Mouse (Mus musculus): ENCODE results near the gene 2810021J22Rik. TPM values are rescaled to one million over a fixed set of nuclear protein-coding genes. Genes with fewer than 3 reads are reported as not detected.

The 2810021J22Rik gene
- polyA plus RNA-seq, 1 experiment from 2014 or later, result 5.6 TPM

DNA sequence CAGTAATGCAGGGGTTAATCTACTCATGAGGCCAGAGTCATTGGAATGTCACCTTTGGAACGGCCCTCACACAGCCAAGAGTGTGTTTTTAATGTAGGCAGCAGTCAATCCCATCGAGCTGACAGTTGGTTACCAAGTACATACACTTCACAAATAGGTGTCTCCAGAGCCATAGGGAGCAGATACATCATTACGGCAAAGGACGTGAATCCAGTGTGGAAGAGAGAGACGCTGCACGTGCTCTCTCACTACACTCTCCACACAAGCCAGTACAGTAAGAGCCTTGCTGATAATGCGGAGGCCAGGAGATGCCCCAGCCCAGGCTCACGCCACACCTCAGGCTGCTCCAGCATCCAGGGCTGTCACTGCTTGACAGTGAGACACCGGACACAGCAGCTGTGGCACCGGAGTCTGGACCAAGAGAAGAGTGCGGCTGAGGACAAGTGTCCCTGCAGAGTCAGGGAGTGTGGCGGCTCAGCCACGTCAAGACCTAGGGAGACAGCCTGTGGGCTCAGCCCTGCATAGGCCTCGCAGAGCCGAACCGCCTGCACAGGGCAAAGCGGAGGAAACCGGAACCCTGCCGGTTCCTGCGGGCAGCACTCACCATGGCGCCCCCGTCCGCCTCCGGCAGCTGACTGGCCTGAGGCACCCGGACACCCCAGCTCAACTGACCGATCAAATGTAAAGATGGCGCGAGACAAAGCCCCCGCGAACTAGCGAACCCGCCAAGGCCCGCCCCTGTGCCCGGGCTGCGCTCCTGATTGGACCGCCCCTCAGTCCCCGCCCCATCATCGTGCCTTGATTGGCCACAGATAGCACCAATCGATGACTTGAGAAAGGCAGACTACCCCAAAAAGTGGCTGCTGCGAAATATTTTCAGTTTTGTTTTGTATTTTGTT, 36.7 kb downstream of the 2810021J22Rik start, which contains the start of gene Zfp39:
TSS of gene Zfp39 (minus strand) at position 715 of the 899 bp plus-strand sequence.
- DNase-seq (ENCODE audit: low spot score) (peak; percentile 97), ATAC-seq (replicated peaks; ENCODE audit: low FRiP score) (peak; percentile 94)
- Histone ChIP-seq H3K27ac (ENCODE audit: low read depth, low read length) (peak within 1 kb of the TSS; percentile 93), H3K4me2 (peak within 1 kb of the TSS; percentile 96), H3K9ac (ENCODE audit: low read depth, low read length) (peak within 1 kb of the TSS; percentile 94), H3K27me3 (replicated peaks; ENCODE audit: control insufficient read depth, insufficient read depth, low read length) (no peaks in the 10 kb centered on the region), H3K9me3 (ENCODE audit: control insufficient read depth, low read length) (no peaks in the 10 kb centered on the region), H3K4me1 (replicated peaks; ENCODE audit: control insufficient read depth, insufficient read depth, low read length) (peaks cover 10% of the 10 kb centered on the region), H3K36me3 (ENCODE audit: control insufficient read depth, insufficient read depth, low read length) (peaks cover 7% of the 10 kb centered on the region; the same call in 1 of the 2 replicates), H3K4me3 (ENCODE audit: low read depth, low read length) (peak within 1 kb of the TSS; percentile 91)
- 1% methylated on average over 40 of the region's 40 CpGs for WGBS

DNA sequence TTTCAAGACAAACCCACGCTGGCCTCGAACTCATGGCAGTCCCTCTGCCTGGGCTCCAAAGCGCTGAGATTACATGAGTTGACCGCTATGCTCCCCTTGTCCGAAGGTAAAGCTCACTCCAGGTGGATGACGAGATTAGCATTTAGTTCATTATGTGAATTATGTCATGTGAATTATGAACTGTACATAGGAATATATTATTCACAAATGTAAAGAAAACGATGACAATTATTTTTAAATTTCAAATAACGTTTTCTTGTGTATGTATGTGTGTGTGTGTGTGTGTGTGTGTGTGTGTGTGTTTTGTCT, 37.3 kb downstream of the 2810021J22Rik start:
- no peaks in the 10 kb centered on the region for H3K9me3 ChIP-seq (ENCODE audit: control insufficient read depth, low read length)
- peaks cover 4% of the 10 kb centered on the region; the same call in 1 of the 2 replicates for H3K36me3 ChIP-seq (ENCODE audit: control insufficient read depth, insufficient read depth, low read length)
- H3K4me1 ChIP-seq (replicated peaks; ENCODE audit: control insufficient read depth, insufficient read depth, low read length), result peaks cover 10% of the 10 kb centered on the region
- H3K4me2 ChIP-seq, result peak overlapping the region; percentile 96
- H3K27ac ChIP-seq (ENCODE audit: low read depth, low read length), result peak overlapping the region; percentile 93; the same call in 1 of the 2 replicates
- DNase-seq (ENCODE audit: low spot score) (no peak), ATAC-seq (replicated peaks; ENCODE audit: low FRiP score) (peak; percentile 24; the same call in 1 of the 2 replicates)
- 4% methylated on average over 8 of the region's 8 CpGs for WGBS
- H3K9ac ChIP-seq (ENCODE audit: low read depth, low read length), result peak overlapping the region; percentile 94
- peak overlapping the region; percentile 91 for H3K4me3 ChIP-seq (ENCODE audit: low read depth, low read length)
- no peaks in the 10 kb centered on the region for H3K27me3 ChIP-seq (replicated peaks; ENCODE audit: control insufficient read depth, insufficient read depth, low read length)

DNA sequence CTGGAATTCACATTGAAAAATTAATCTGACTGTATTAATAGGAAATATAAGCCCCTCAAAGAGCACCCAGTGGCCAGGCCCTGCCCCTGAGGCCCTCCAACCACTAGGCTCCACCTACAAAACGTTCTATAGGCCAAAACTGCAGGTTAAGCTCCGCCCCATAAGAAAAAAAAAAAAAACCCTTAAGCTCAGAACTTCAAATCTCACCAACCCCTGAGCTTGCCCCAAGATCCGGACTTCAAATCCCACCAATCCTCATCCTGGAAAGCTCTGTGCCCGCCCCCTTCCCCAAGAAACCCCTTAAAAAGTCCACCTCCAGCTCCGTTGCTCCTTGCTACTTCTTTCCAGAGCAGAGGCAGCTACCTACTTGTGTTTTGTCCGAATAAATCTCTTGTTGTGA, 37.8 kb downstream of the 2810021J22Rik start:
- DNase-seq (ENCODE audit: low spot score) (no peak), ATAC-seq (replicated peaks; ENCODE audit: low FRiP score) (peak; percentile 26; the same call in 1 of the 2 replicates)
- peaks cover 4% of the 10 kb centered on the region; the same call in 1 of the 2 replicates for H3K36me3 ChIP-seq (ENCODE audit: control insufficient read depth, insufficient read depth, low read length)
- peak overlapping the region; percentile 91; the same call in 1 of the 2 replicates for H3K4me3 ChIP-seq (ENCODE audit: low read depth, low read length)
- H3K27me3 ChIP-seq (replicated peaks; ENCODE audit: control insufficient read depth, insufficient read depth, low read length), result no peaks in the 10 kb centered on the region
- peak overlapping the region; percentile 96 for H3K4me2 ChIP-seq
- peak overlapping the region; percentile 93; the same call in 1 of the 2 replicates for H3K27ac ChIP-seq (ENCODE audit: low read depth, low read length)
- peaks cover 10% of the 10 kb centered on the region for H3K4me1 ChIP-seq (replicated peaks; ENCODE audit: control insufficient read depth, insufficient read depth, low read length)
- no peak overlapping the region; the same call in 1 of the 2 replicates for H3K9ac ChIP-seq (ENCODE audit: low read depth, low read length)
- 47% methylated on average over 6 of the region's 6 CpGs for WGBS
- H3K9me3 ChIP-seq (ENCODE audit: control insufficient read depth, low read length), result no peaks in the 10 kb centered on the region

DNA sequence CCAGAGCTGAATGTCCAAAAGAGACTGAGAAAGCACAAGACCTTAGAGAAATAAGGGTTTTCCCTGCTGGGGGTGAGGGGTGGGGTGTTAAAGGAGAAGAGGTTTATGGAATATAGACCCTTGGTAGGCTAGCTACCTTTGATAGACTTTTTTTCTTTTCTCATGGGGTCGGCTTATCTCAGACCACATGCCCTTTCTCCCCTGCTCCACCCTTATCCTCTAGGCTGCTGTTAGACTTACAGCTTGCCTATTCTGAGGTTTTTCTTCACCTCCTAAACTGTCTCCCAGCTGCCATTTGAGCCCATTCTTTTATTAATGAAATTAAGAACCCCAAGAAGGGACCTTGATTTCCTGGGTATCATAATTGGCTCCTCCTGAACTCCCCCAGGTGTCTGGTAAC, 46.8 kb downstream of the 2810021J22Rik start:
- 44% methylated on average over 1 of the region's 1 CpGs for WGBS
- peak overlapping the region; percentile 76 for H3K4me2 ChIP-seq
- peak overlapping the region; percentile 69 for H3K9ac ChIP-seq (ENCODE audit: low read depth, low read length)
- ATAC-seq (replicated peaks; ENCODE audit: low FRiP score) (peak; percentile 79), DNase-seq (ENCODE audit: low spot score) (peak; percentile 38)
- H3K4me1 ChIP-seq (replicated peaks; ENCODE audit: control insufficient read depth, insufficient read depth, low read length), result peaks cover 28% of the 10 kb centered on the region
- no peaks in the 10 kb centered on the region for H3K27me3 ChIP-seq (replicated peaks; ENCODE audit: control insufficient read depth, insufficient read depth, low read length)
- peak overlapping the region; percentile 44 for H3K4me3 ChIP-seq (ENCODE audit: low read depth, low read length)
- H3K9me3 ChIP-seq (ENCODE audit: control insufficient read depth, low read length), result no peaks in the 10 kb centered on the region
- peak overlapping the region; percentile 99 for H3K27ac ChIP-seq (ENCODE audit: low read depth, low read length)
- no peaks in the 10 kb centered on the region for H3K36me3 ChIP-seq (ENCODE audit: control insufficient read depth, insufficient read depth, low read length)

DNA sequence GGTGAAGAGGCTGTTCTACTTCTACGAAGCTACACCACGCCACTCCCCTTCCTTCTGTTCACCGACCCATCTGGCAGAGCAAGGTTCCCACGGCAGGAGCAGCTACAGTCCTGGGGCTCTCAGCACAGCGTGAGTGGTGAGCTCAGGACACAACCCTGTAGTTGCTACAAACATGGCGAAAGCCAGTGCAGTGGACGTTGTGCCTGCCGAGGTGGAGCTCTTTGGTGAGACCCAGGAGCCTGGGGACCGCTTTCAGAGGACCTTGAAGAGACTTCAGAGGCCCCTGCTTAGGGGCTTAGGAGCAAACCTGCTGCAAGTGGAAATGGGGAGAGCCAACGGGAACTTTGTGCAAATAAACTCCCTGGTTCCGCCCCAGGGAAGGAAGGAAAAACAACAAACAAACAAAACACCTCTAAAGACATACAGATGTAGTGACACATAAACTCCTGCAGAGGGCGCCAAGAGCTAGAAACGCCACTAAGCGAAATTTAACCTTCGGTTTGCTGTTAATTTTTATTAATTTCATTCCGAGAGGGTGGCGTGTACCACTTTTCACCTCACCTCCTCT, 47.5 kb downstream of the 2810021J22Rik start:
- ATAC-seq (replicated peaks; ENCODE audit: low FRiP score), result peak; percentile 19; the same call in 1 of the 2 replicates
- 9% methylated on average over 17 of the region's 17 CpGs for WGBS
- Histone ChIP-seq H3K36me3 (ENCODE audit: control insufficient read depth, insufficient read depth, low read length) (no peaks in the 10 kb centered on the region), H3K4me2 (peak overlapping the region; percentile 76), H3K4me3 (ENCODE audit: low read depth, low read length) (peak overlapping the region; percentile 44), H3K4me1 (replicated peaks; ENCODE audit: control insufficient read depth, insufficient read depth, low read length) (peaks cover 34% of the 10 kb centered on the region), H3K27me3 (replicated peaks; ENCODE audit: control insufficient read depth, insufficient read depth, low read length) (no peaks in the 10 kb centered on the region), H3K9me3 (ENCODE audit: control insufficient read depth, low read length) (no peaks in the 10 kb centered on the region), H3K27ac (ENCODE audit: low read depth, low read length) (peak overlapping the region; percentile 99), H3K9ac (ENCODE audit: low read depth, low read length) (peak overlapping the region; percentile 69)
- DNase-seq (ENCODE audit: low spot score), result peak; percentile 60

DNA sequence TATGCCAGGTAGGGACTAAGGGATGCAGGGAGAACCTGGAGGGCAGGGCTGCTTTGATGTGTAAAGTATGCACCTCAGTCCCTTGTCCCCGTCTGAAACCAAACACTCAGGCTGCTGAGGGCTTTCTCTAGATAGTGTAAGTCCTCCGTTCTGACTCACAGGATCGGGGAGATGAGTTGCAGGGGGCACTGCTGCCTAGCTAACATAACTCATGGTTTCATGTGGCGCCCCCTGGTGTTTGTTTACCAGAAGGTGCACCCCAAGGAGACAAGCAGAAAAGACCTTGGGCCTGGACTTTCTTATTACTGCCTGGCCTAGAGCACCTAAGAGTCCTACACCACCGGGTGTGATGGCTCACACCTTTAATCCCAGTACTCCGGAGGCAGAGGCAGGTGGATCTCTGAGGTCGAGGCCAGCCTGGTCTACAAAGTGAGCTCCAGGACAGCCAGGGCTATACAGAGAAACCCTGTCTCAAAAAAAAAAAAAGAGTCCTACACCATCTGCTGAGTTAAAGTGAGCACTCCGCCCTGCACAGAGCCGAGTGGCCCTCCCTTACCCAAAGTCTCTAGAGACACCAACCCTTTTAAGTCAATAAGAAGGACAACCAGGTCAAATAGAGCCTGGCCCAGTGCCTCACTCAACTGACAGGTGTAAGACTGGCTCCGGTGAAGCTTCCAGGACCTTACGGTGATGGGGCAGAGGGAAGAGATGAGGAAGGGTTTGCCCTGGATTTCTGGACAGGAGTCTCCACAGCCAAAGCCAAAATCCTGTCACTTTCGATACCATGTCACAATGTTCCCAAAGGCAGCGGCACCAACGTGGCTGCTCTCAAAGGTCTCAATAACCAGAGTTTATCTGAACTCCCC, 50.1 kb downstream of the 2810021J22Rik start:
- peak; percentile 55 for ATAC-seq (replicated peaks; ENCODE audit: low FRiP score)
- no peak overlapping the region for H3K4me3 ChIP-seq (ENCODE audit: low read depth, low read length)
- H3K9me3 ChIP-seq (ENCODE audit: control insufficient read depth, low read length), result no peaks in the 10 kb centered on the region
- peaks cover 36% of the 10 kb centered on the region for H3K4me1 ChIP-seq (replicated peaks; ENCODE audit: control insufficient read depth, insufficient read depth, low read length)
- peak overlapping the region; percentile 47 for H3K9ac ChIP-seq (ENCODE audit: low read depth, low read length)
- H3K36me3 ChIP-seq (ENCODE audit: control insufficient read depth, insufficient read depth, low read length), result no peaks in the 10 kb centered on the region
- 41% methylated on average over 14 of the region's 14 CpGs for WGBS
- H3K27ac ChIP-seq (ENCODE audit: low read depth, low read length), result peak overlapping the region; percentile 81
- peak; percentile 64 for DNase-seq (ENCODE audit: low spot score)
- H3K27me3 ChIP-seq (replicated peaks; ENCODE audit: control insufficient read depth, insufficient read depth, low read length), result no peaks in the 10 kb centered on the region
- peak overlapping the region; percentile 57 for H3K4me2 ChIP-seq

DNA sequence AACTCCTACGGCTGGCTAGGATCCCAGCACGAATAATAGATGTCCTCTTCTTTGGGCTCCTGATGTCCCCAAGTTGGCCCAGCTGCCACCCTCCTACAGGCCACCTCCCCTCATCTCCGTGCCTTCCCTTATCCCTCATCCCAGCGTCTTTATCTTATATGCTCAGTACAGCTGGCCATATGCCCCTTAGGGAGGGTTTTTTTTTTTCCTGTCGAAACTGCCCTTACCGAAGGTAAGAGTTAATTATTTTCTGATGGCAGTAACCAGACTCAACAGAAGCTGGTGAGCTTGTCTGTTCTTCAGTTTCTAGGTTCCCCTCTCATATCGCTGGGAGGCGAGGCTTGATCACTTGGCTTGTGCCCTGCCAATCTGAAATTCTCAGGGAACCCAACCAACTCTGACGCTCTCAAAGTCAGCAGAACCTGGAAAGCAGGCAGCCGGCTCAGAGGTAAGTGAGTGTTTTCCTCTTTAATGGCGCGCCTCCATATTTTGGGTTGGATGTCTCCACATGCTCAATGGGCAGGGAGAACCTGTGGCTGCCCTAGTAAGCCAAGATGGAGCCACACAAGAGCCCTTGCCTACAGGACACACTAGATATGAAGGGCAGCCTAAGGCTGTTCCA, 50.8 kb downstream of the 2810021J22Rik start, which contains the start of gene Btnl10:
TSS of gene Btnl10 (plus strand) at position 164 of the 622 bp plus-strand sequence.
- Histone ChIP-seq H3K27me3 (replicated peaks; ENCODE audit: control insufficient read depth, insufficient read depth, low read length) (no peaks in the 10 kb centered on the region), H3K27ac (ENCODE audit: low read depth, low read length) (peak within 1 kb of the TSS; percentile 81), H3K36me3 (ENCODE audit: control insufficient read depth, insufficient read depth, low read length) (no peaks in the 10 kb centered on the region), H3K4me2 (peak within 1 kb of the TSS; percentile 57), H3K4me3 (ENCODE audit: low read depth, low read length) (peak within 1 kb of the TSS; percentile 37), H3K9me3 (ENCODE audit: control insufficient read depth, low read length) (no peaks in the 10 kb centered on the region), H3K9ac (ENCODE audit: low read depth, low read length) (peak within 1 kb of the TSS; percentile 67), H3K4me1 (replicated peaks; ENCODE audit: control insufficient read depth, insufficient read depth, low read length) (peaks cover 36% of the 10 kb centered on the region)
- no peak for DNase-seq (ENCODE audit: low spot score)
- ATAC-seq (replicated peaks; ENCODE audit: low FRiP score), result peak; percentile 79
- WGBS, result 56% methylated on average over 12 of the region's 12 CpGs
